Mouse (Mus musculus) hindbrain, postnatal 0 days (tissue): ENCODE measurements around the gene C6. TPM values are rescaled to one million over a fixed set of nuclear protein-coding genes. Genes with fewer than 3 reads are reported as not detected.

Source experiments
- ATAC-seq: fragments of 200-750 bp; cut with Nextera tagmentation; 2 replicates; pipeline ENCODE4 v1.8.0; 2017; ENCODE audit warnings: mild to moderate bottlenecking, moderate TSS enrichment, moderate library complexity
- DNase-seq: peaks from one replicate; pipeline ENCODE4 v3.0.0-alpha.2; 2015; ENCODE audit warnings: low spot score
- H3K27ac ChIP-seq: fragments of 300-500 bp; sonication (generic); 2 replicates; pipeline ENCODE4 v1.5.1; 2014; ENCODE audit warnings: mild to moderate bottlenecking
- H3K27me3 ChIP-seq: fragments of 300-500 bp; sonication (generic); 2 replicates; pipeline ENCODE4 v1.6.1; 2014; ENCODE audit warnings: low read length, mixed read lengths; ENCODE audit not compliant: insufficient read depth
- H3K36me3 ChIP-seq: fragments of 300-500 bp; sonication (generic); 2 replicates; pipeline ENCODE4 v1.6.1; 2014; ENCODE audit warnings: low read length, mixed read lengths; ENCODE audit not compliant: insufficient read depth
- H3K4me1 ChIP-seq: fragments of 300-500 bp; sonication (generic); 2 replicates; pipeline ENCODE4 v1.6.1; 2014; ENCODE audit warnings: antibody characterized with exemption, low read length, mixed read lengths; ENCODE audit not compliant: insufficient read depth
- H3K4me2 ChIP-seq: fragments of 300-500 bp; sonication (generic); 2 replicates; pipeline ENCODE4 v1.6.1; 2014; ENCODE audit warnings: low read depth, mild to moderate bottlenecking, low read length, moderate library complexity, mixed read lengths
- H3K4me3 ChIP-seq: fragments of 300-500 bp; sonication (generic); 2 replicates; pipeline ENCODE4 v1.5.1; 2014; ENCODE audit warnings: low read length
- H3K9ac ChIP-seq: fragments of 300-500 bp; sonication (generic); replicated peaks from 2 replicates; pipeline ENCODE4 v1.6.1; 2014; ENCODE audit warnings: mild to moderate bottlenecking, low read length, moderate library complexity, mixed read lengths
- H3K9me3 ChIP-seq: fragments of 300-500 bp; sonication (generic); 2 replicates; pipeline ENCODE4 v1.6.1; 2016; ENCODE audit warnings: low read length, mixed read lengths
- CTCF ChIP-seq: IDR thresholded peaks from 2 replicates; pipeline ENCODE4 v1.5.1; 2016; ENCODE audit warnings: antibody characterized with exemption, control low read depth, low read depth
- WGBS: fragments of 180-500 bp; shearing (Covaris S2); extraction: QIAGEN DNeasy Blood & Tissue Kit; methylation state at CpG from one replicate; pipeline ENCODE4 v1.1.7; 2014; 5-methylcytosine and 5-hydroxymethylcytosine counted together
- polyA plus RNA-seq: library from polyadenylated mRNA; unstranded; fragments of >200 nt; fragmentation: Nextera tagmentation; extraction: Ambion mirVana; gene quantifications from 2 replicates; pipeline ENCODE4 v1.2.1, GENCODE M21; 2015
- total RNA-seq: library from RNA; depleted of rRNA; stranded (reverse); fragments of >200 nt; gene quantifications from 2 replicates; pipeline ENCODE4 v1.2.3, GENCODE M21; 2014; rRNA removed

C6 gene
- total RNA-seq (not detected in 2 replicates), polyA plus RNA-seq (0.11 and 0.16 TPM in 2 replicates)

DNA sequence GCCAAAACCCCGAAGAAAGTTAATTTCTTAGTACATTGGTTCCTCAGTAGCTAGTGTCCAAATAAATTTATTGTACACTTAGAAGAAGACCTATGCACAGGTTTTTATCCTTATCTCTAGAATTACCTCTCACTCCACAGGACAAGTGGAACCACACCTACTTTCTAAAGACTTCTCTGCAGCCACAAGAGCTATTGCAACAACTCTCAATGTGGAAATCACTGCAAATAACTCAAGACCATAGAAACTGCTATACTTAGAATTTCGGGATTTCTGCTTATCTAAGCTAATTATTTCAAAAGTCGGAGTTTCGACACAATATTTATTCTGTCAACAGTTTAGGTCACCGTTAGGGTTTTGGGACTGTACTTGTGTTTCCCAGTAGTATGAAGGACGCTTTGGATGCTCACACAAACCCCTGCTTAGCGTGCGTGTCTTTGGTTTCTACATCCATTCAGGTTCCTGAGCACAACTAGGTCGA lies at the start of gene C6:
Gene C6, plus strand, starts transcription at position 346 of the 481 bp plus-strand sequence.
- WGBS: 93% methylated on average over 9 of the region's 9 CpGs
- Histone ChIP-seq H3K4me2 (no peak within 1 kb of the TSS), H3K4me3 (no peak within 1 kb of the TSS), H3K36me3 (no peaks in the 10 kb centered on the region), H3K27ac (no peak within 1 kb of the TSS), H3K9me3 (no peaks in the 10 kb centered on the region), H3K9ac (no peak within 1 kb of the TSS), H3K4me1 (no peaks in the 10 kb centered on the region), H3K27me3 (no peaks in the 10 kb centered on the region)
- TF ChIP-seq CTCF: no peak
- ATAC-seq (no peak), DNase-seq (no peak)

DNA sequence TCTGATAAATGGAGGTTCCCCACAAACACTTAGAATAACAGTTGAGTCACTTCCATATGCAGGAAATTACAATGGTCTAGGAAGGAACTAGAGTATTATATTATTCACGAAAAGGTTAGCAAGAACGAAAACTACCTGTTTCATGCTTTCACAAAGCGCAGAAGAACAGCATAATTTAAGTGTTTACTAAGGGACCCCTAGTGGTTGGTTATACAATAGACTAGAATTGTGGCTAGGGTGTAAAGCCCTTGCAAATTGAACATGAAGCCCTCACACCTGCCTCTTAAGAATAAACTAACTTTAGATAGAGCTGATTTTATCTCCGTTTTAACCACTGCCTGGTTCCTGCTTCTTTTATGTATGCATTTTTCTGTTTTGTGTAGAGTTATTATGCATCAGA lies 29.4 kb upstream of the C6 start:
- peaks cover 10% of the 10 kb centered on the region; the same call in 1 of the 2 replicates for H3K9me3 ChIP-seq
- H3K27ac ChIP-seq: no peak overlapping the region
- no peak overlapping the region for H3K4me3 ChIP-seq
- H3K4me2 ChIP-seq: no peak overlapping the region
- no peak overlapping the region for H3K9ac ChIP-seq
- H3K4me1 ChIP-seq: no peaks in the 10 kb centered on the region
- ATAC-seq (no peak), DNase-seq (no peak)
- TF ChIP-seq CTCF: no peak
- H3K36me3 ChIP-seq: no peaks in the 10 kb centered on the region
- 88% methylated on average over 4 of the region's 4 CpGs for WGBS
- no peaks in the 10 kb centered on the region for H3K27me3 ChIP-seq

DNA sequence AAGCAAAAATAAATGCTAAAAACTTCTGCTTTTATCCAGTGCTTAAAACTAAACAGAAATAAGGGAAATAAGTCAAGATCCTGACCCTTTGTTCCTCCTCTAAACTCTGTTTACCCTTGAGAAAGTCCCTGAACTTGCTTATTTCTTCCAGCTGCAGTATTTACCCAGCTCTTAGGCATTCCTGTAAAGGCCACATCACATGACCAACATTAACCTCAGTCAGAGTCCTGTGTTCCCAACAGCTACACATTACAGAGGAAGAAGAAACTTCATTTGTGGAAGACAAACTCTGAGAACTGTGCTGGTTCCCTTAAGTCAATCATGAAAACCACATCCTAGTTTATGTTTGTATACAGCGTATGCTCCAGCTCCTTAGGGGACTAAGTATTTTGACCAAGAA lies 7.2 kb downstream of the C6 start:
- no peak overlapping the region for H3K27ac ChIP-seq
- no peak for TF ChIP-seq CTCF
- H3K4me3 ChIP-seq: no peak overlapping the region
- H3K4me2 ChIP-seq: no peak overlapping the region
- no peak overlapping the region for H3K9ac ChIP-seq
- no peaks in the 10 kb centered on the region for H3K9me3 ChIP-seq
- no peak for DNase-seq
- no peaks in the 10 kb centered on the region for H3K27me3 ChIP-seq
- no peaks in the 10 kb centered on the region for H3K4me1 ChIP-seq
- no peak for ATAC-seq
- 94% methylated on average over 1 of the region's 1 CpGs for WGBS
- H3K36me3 ChIP-seq: no peaks in the 10 kb centered on the region

DNA sequence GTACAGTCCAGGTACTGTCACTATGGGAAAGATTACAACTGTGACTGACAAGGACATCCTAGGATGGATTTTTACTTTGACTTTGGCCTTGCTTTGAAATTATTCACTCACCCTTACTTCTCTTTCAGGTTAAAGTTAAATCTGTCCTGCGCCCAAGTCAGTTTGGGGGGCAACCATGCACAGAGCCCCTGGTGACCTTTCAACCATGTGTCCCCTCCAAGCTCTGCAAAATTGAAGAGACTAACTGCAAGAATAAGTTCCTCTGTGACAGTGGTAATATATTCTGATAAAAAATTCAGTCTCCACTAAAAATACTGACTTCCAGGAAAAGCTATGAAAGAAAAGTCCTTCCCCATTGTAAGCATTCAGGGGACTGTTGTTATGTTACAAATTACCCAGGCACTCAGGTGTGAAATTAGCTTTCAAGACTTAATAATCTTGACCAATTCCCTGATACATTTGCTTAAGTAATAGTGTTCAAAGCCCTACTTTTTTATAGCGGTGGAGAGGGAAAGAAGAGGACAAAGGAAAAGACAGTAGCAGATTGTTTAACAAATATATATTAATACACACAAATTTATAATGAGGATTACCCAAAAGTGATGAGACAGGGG lies 8.1 kb downstream of the C6 start:
- Histone ChIP-seq H3K4me2 (no peak overlapping the region), H3K9me3 (no peaks in the 10 kb centered on the region), H3K27me3 (no peaks in the 10 kb centered on the region), H3K4me1 (no peaks in the 10 kb centered on the region), H3K27ac (no peak overlapping the region), H3K36me3 (no peaks in the 10 kb centered on the region), H3K9ac (no peak overlapping the region), H3K4me3 (no peak overlapping the region)
- 75% methylated on average over 2 of the region's 2 CpGs for WGBS
- ATAC-seq (no peak), DNase-seq (no peak)
- no peak for TF ChIP-seq CTCF

DNA sequence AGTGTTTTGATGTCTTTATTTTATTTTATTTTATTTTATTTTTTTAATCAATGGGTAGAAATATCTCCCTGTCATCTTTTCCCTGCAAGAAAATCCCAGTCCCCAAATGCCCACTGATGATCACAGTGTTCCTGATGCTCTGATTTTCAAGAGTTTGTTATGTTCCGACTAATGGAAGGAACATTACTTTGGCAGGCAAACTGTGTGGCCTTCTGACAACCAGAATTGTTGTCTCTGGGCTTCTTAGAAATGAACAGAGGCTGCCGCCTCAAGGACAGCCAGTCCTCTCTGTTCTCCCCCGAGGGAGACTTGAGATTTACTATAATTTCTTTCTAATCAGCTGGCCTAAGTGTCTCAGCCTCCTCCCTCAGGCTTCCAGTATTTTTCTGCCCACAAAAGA lies 20.7 kb downstream of the C6 start:
- no peaks in the 10 kb centered on the region for H3K9me3 ChIP-seq
- no peak for DNase-seq
- H3K27ac ChIP-seq: no peak overlapping the region
- TF ChIP-seq CTCF: no peak
- H3K4me3 ChIP-seq: no peak overlapping the region
- no peaks in the 10 kb centered on the region for H3K4me1 ChIP-seq
- no peak overlapping the region for H3K4me2 ChIP-seq
- no peaks in the 10 kb centered on the region for H3K27me3 ChIP-seq
- 82% methylated on average over 3 of the region's 3 CpGs for WGBS
- no peak overlapping the region for H3K9ac ChIP-seq
- no peaks in the 10 kb centered on the region for H3K36me3 ChIP-seq
- ATAC-seq: no peak

DNA sequence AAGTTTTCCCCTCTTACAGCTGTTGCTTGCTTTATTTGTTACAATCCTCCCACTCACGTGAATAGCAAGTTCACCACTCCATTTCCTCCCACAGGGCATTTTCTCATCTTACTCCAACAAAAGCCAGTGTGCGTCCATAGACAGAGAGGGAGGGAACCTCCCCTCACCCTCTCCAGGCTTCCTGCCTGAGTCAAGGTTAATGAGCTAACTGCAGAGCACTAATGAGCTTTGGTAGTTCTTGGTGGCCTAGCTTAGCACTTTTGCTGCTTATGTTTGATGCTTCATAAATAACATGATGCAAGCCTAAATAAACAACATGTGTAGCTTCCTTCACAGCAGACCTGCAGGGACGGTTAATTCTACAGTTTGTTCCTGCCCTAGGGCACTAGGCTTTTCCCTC lies 63.4 kb downstream of the C6 start:
- DNase-seq (no peak), ATAC-seq (no peak)
- Histone ChIP-seq H3K4me1 (no peaks in the 10 kb centered on the region; the same call in 1 of the 2 replicates), H3K36me3 (no peaks in the 10 kb centered on the region), H3K27ac (no peak overlapping the region), H3K4me2 (no peak overlapping the region), H3K9ac (no peak overlapping the region), H3K4me3 (no peak overlapping the region), H3K27me3 (no peaks in the 10 kb centered on the region), H3K9me3 (no peaks in the 10 kb centered on the region)
- 40% methylated on average over 3 of the region's 3 CpGs for WGBS
- TF ChIP-seq CTCF: no peak

DNA sequence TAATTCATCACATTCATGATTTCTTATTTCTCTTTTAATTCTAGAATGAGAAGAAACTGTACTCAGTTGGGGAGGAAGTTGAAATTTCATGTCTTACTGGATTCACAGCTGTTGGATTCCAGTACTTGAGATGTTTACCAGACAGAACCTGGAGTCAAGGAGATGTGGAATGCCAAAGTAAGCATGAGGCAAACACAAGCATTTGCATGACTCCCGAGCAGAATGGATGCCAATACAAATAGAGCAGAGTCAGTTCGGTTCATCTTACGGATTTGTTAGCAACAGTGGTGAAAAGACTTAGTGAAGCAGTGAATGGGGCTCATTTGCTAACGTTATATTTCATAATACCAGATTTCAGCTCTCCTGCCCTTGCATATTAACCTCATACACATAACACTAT lies 69.9 kb downstream of the C6 start:
- no peak overlapping the region for H3K27ac ChIP-seq
- H3K27me3 ChIP-seq: no peaks in the 10 kb centered on the region
- H3K4me1 ChIP-seq: no peaks in the 10 kb centered on the region
- 72% methylated on average over 4 of the region's 4 CpGs for WGBS
- H3K4me2 ChIP-seq: no peak overlapping the region
- no peak overlapping the region for H3K9ac ChIP-seq
- ATAC-seq: no peak
- no peaks in the 10 kb centered on the region for H3K36me3 ChIP-seq
- no peak for TF ChIP-seq CTCF
- no peak for DNase-seq
- no peak overlapping the region for H3K4me3 ChIP-seq
- no peaks in the 10 kb centered on the region for H3K9me3 ChIP-seq
